Mouse (Mus musculus) ES-CJ7 (cell line): ENCODE data around the gene Fam209.
A peak's percentile ranks its signal among the peaks of the same experiment; 100 is the strongest.

Experiments used
- DNase-seq: peaks from one replicate; pipeline ENCODE4 v3.0.0; 2011; ENCODE audit warnings: low read depth, low spot score

The Fam209 gene

GRCm38 (mm10) chr2:172477350-172477749, 5.0 kb downstream of the Fam209 start:
- DNase-seq: no peak

- DNase-seq: peak; percentile 83
These were observed 5.5 kb downstream of the Fam209 start for GRCm38 (mm10) chr2:172477860-172478259.

GRCm38 (mm10) chr2:172480296-172480695, 8.0 kb downstream of the Fam209 start:
- DNase-seq: no peak

GRCm38 (mm10) chr2:172481654-172482385, 9.5 kb downstream of the Fam209 start:
- peak; percentile 50 for DNase-seq

GRCm38 (mm10) chr2:172483766-172484413, 11.6 kb downstream of the Fam209 start:
- DNase-seq: no peak

GRCm38 (mm10) chr2:172484696-172485370, 12.5 kb downstream of the Fam209 start:
- DNase-seq: no peak

- no peak for DNase-seq
These were observed 24.5 kb downstream of the Fam209 start for GRCm38 (mm10) chr2:172496736-172497345.

- peak; percentile 60 for DNase-seq
These were observed 26.5 kb downstream of the Fam209 start for GRCm38 (mm10) chr2:172498823-172499222.

GRCm38 (mm10) chr2:172500752-172501316, 28.5 kb downstream of the Fam209 start:
- DNase-seq: no peak

GRCm38 (mm10) chr2:172501341-172501740, 29.0 kb downstream of the Fam209 start:
- DNase-seq: peak; percentile 60

- DNase-seq: no peak
These were observed 29.8 kb downstream of the Fam209 start for GRCm38 (mm10) chr2:172502168-172502567.

GRCm38 (mm10) chr2:172506121-172506520, 33.8 kb downstream of the Fam209 start:
- DNase-seq: no peak

- peak; percentile 86 for DNase-seq
These were observed 37.9 kb downstream of the Fam209 start for GRCm38 (mm10) chr2:172510056-172510712.

GRCm38 (mm10) chr2:172510899-172511298, 38.6 kb downstream of the Fam209 start:
- DNase-seq: no peak

- DNase-seq: peak; percentile 99
These were observed 44.2 kb downstream of the Fam209 start for GRCm38 (mm10) chr2:172516407-172516992.

- DNase-seq: peak; percentile 91
These were observed 48.5 kb downstream of the Fam209 start for GRCm38 (mm10) chr2:172520616-172521371.

GRCm38 (mm10) chr2:172522528-172522927, 50.2 kb downstream of the Fam209 start:
- peak; percentile 55 for DNase-seq
